Mouse (Mus musculus): Measurements from ENCODE around the gene Vcpkmt. TPM values are rescaled to one million over a fixed set of nuclear protein-coding genes. Genes with fewer than 3 reads are reported as not detected.

Vcpkmt gene
- 18.8 and 20.8 TPM in 2 replicates for total RNA-seq (2012; rRNA removed)
- polyA plus RNA-seq (2012; ENCODE audit: insufficient read depth in 1 of 2, insufficient read length in 2 of 2, low read depth in 1 of 2, low replicate concordance in 2 of 2, missing spikeins in 1 of 2), result 10 to 100 TPM in 1 of 2 experiments, not detected in 1; 43.1 TPM

DNA sequence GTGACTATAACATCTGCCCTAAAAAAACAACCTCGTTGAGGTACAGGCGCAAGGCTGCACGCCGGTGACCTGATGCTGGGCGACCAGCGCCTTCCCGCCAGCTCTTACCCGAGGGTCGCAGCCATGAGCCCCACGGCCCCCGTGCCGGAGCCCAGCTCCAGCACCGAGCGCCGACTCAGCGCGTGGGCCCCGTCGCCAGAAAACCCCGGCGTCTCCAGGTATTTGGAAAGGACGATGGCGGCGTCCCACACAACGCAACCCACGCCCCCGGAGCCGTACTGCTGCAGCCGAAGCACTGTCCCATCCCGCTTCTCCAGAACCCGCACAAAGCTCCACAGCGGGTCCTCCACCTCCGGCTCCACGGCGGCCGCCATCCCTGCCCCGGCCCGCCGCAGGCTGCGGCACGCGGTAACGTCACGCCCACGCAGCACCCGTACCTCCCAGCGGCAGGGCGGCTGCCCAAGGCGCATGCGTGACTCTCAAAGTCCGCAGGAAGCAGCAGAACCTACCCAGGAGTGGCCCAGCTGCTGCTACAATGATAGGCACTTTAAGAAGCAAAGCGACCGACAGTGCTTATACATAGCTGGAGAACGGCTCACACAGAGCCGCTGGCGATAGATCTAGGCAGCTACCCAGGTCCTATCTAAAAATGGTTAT, at the start of gene Vcpkmt:
Gene Vcpkmt, minus strand, starts transcription at position 416 of the 657 bp plus-strand sequence.
- peaks cover 4 to 7% of the 10 kb centered on the region in 2 experiments; a peak in 3 of 4 replicates for H3K4me1 ChIP-seq (ENCODE audit: control insufficient read depth in 1 of 2, insufficient read depth in 2 of 2, low read length in 2 of 2)
- H3K36me3 ChIP-seq (ENCODE audit: control insufficient read depth in 1 of 2, insufficient read depth in 2 of 2, low read length in 2 of 2), result peaks cover 8 to 18% of the 10 kb centered on the region in 2 experiments
- peak within 1 kb of the TSS; percentile 81 for H3K27ac ChIP-seq (ENCODE audit: control insufficient read depth, low read depth, low read length)
- no peaks in the 10 kb centered on the region for H3K27me3 ChIP-seq (ENCODE audit: control insufficient read depth in 1 of 2, insufficient read depth in 2 of 2, low read length in 2 of 2)
- peak within 1 kb of the TSS; percentile 93 to 99 for H3K4me3 ChIP-seq (ENCODE audit: control insufficient read depth in 1 of 2, insufficient read depth in 1 of 2, low read depth in 2 of 2, low read length in 2 of 2)
- peak within 1 kb of the TSS; percentile 99 for H3K9ac ChIP-seq (ENCODE audit: control insufficient read depth, low read depth, low read length, poor library complexity, severe bottlenecking)
- H3K79me2 ChIP-seq (ENCODE audit: control insufficient read depth, insufficient read depth, low read length, poor library complexity), result peaks cover 19% of the 10 kb centered on the region
- no peaks in the 10 kb centered on the region for H3K9me3 ChIP-seq (replicated peaks; ENCODE audit: insufficient read depth, low read length)
- peak; percentile 94 for DNase-seq (ENCODE audit: low read depth, low spot score)
- peak; percentile 94 to 99 for TF ChIP-seq POLR2A (IDR thresholded peaks at IDR 0.05; ENCODE audit: control insufficient read depth in 1 of 2, insufficient read depth in 1 of 2, low read depth in 1 of 2, low read length in 2 of 2, poor library complexity in 1 of 2)
- peak; percentile 83 for TF ChIP-seq HCFC1 (IDR thresholded peaks at IDR 0.05; ENCODE audit: low read depth, low read length)
- peak; percentile 97 for TF ChIP-seq ELF1 (IDR thresholded peaks at IDR 0.05; ENCODE audit: low read depth, low read length)
- peak; percentile 86 for TF ChIP-seq MAX (IDR thresholded peaks at IDR 0.05; ENCODE audit: low read length)
- TF ChIP-seq TBP (IDR thresholded peaks at IDR 0.05; ENCODE audit: low read depth, low read length), result peak; percentile 87
- no peak for TF ChIP-seq BHLHE40 (IDR thresholded peaks at IDR 0.05; ENCODE audit: borderline replicate concordance, low read depth, low read length)
- TF ChIP-seq MAFK (IDR thresholded peaks at IDR 0.05; ENCODE audit: borderline replicate concordance, low read depth, low read length), result no peak
- TF ChIP-seq CTCF (IDR thresholded peaks at IDR 0.05 in 2 of 3, conservative IDR thresholded peaks at IDR 0.05 in 1 of 3; ENCODE audit: control insufficient read depth in 1 of 3, insufficient read depth in 1 of 3, low read depth in 2 of 3, low read length in 3 of 3, poor library complexity in 1 of 3, severe bottlenecking in 1 of 3), result no peak
- TF ChIP-seq CHD1 (IDR thresholded peaks at IDR 0.05; ENCODE audit: low read depth, low read length), result no peak; the same call in 1 of the 2 replicates
- TF ChIP-seq EP300 (IDR thresholded peaks at IDR 0.05; ENCODE audit: low read depth in 1 of 2, low read length in 2 of 2), result 0 out of 4 replicates have a peak, but pooled peaks of 1 of the 2 experiments have one; percentile 30
- no peak for TF ChIP-seq GATA1 (IDR thresholded peaks at IDR 0.05; ENCODE audit: low read depth, low read length)
- 0 out of 2 replicates have a peak, but pooled peaks have one; percentile 24 for TF ChIP-seq USF1 (IDR thresholded peaks at IDR 0.05; ENCODE audit: low read depth, low read length)
- TF ChIP-seq TAL1 (IDR thresholded peaks at IDR 0.05; ENCODE audit: low read length), result 0 out of 2 replicates have a peak, but pooled peaks have one; percentile 11
- peak; percentile 71 for TF ChIP-seq TCF12 (IDR thresholded peaks at IDR 0.05; ENCODE audit: low read depth, low read length)
- TF ChIP-seq MYB (IDR thresholded peaks at IDR 0.05; ENCODE audit: low read depth, low read length), result no peak
- TF ChIP-seq MAZ (IDR thresholded peaks at IDR 0.05; ENCODE audit: low read depth, low read length), result peak; percentile 47; the same call in 1 of the 2 replicates
- TF ChIP-seq GABPA (IDR thresholded peaks at IDR 0.05; ENCODE audit: low read depth, low read length), result no peak
- TF ChIP-seq POLR2AphosphoS2 (IDR thresholded peaks at IDR 0.05; ENCODE audit: low read length), result peak; percentile 99
- peak; percentile 75 for TF ChIP-seq ETS1 (IDR thresholded peaks at IDR 0.05; ENCODE audit: low read depth, low read length)
- peak; percentile 84 for TF ChIP-seq MYC (IDR thresholded peaks at IDR 0.05; ENCODE audit: low read depth, low read length)
- TF ChIP-seq RCOR1 (IDR thresholded peaks at IDR 0.05; ENCODE audit: low read depth, low read length), result 0 out of 2 replicates have a peak, but pooled peaks have one; percentile 6
- TF ChIP-seq ZMIZ1 (IDR thresholded peaks at IDR 0.05; ENCODE audit: low read depth, low read length), result peak; percentile 95
- TF ChIP-seq E2F4 (IDR thresholded peaks at IDR 0.05; ENCODE audit: borderline replicate concordance, low read depth, low read length), result peak; percentile 52; the same call in 1 of the 2 replicates
- no peak; the same call in 1 of the 2 replicates for TF ChIP-seq KAT2A (conservative IDR thresholded peaks at IDR 0.05; ENCODE audit: low read depth, low read length)
- no peak for TF ChIP-seq UBTF (IDR thresholded peaks at IDR 0.05; ENCODE audit: borderline replicate concordance, insufficient read depth, low read depth, low read length)
- TF ChIP-seq ZKSCAN1 (IDR thresholded peaks at IDR 0.05; ENCODE audit: low read depth, low read length), result no peak
- no peak for TF ChIP-seq MEF2A (IDR thresholded peaks at IDR 0.05; ENCODE audit: extremely low read depth, insufficient replicate concordance, low read depth, low read length, poor library complexity, severe bottlenecking)
- TF ChIP-seq NRF1 (IDR thresholded peaks at IDR 0.05; ENCODE audit: insufficient read depth, low read depth, low read length, poor library complexity, severe bottlenecking), result peak; percentile 89
- no peak for TF ChIP-seq ZC3H11A (IDR thresholded peaks at IDR 0.05; ENCODE audit: low read depth, low read length)
- TF ChIP-seq SIN3A (IDR thresholded peaks at IDR 0.05; ENCODE audit: low read length), result peak; percentile 94
- no peak for TF ChIP-seq USF2 (IDR thresholded peaks at IDR 0.05; ENCODE audit: borderline replicate concordance in 1 of 2, insufficient read depth in 1 of 2, low read depth in 1 of 2, low read length in 2 of 2)
- TF ChIP-seq JUND (IDR thresholded peaks at IDR 0.05; ENCODE audit: low read depth, low read length), result no peak
- peak; percentile 12; the same call in 1 of the 2 replicates for TF ChIP-seq SMC3 (IDR thresholded peaks at IDR 0.05; ENCODE audit: low read depth, low read length)
- peak; percentile 97 for TF ChIP-seq NELFE (IDR thresholded peaks at IDR 0.05; ENCODE audit: low read depth, low read length)
- no peak for TF ChIP-seq CHD2 (IDR thresholded peaks at IDR 0.05; ENCODE audit: low read length)
